Comparison of ENCODE assay signal across 9 mouse cellular contexts in genomic region chr7:140070042-140070711, GRCm38 (mm10). TPM values are rescaled to one million over a fixed set of nuclear protein-coding genes. Genes with fewer than 3 reads are reported as not detected.
DNase-seq lines count a peak whose midpoint lies in the region; ATAC-seq lines count a peak whose summit lies in the region.
"Had no signal": no experiment of that assay in that cellular context is flagged by ENCODE, and none has a peak within 500 bp of the region (broad histone marks: within the 10 kb centered on the region; RNA-seq: fewer than 3 reads in every experiment).

No protein-coding gene starts in this region.

- H3K4me2 ChIP-seq in hindbrain, embryonic 15.5 days: peak overlapping the region; percentile 42

- ATAC-seq in hindbrain, embryonic 15.5 days (ENCODE audit: low FRiP score, low read depth): peak; percentile 29; the same call in 1 of the 2 replicates

- H3K9me3 ChIP-seq in embryonic facial prominence, embryonic 10.5 days: no peaks in the 10 kb centered on the region
- no peaks in the 10 kb centered on the region for H3K9me3 ChIP-seq in hindbrain, embryonic 15.5 days
- no peaks in the 10 kb centered on the region for H3K9me3 ChIP-seq in midbrain, embryonic 10.5 days (replicated peaks)

- peaks cover 68% of the 10 kb centered on the region for H3K27me3 ChIP-seq in embryonic facial prominence, embryonic 10.5 days (replicated peaks; ENCODE audit: low read depth, poor library complexity, severe bottlenecking)
- 0 out of 2 replicates have a peak, but pooled peaks cover 5% of the 10 kb centered on the region for H3K27me3 ChIP-seq in hindbrain, embryonic 15.5 days
- H3K27me3 ChIP-seq in midbrain, embryonic 10.5 days (ENCODE audit: low read depth, poor library complexity, severe bottlenecking): peaks cover 90% of the 10 kb centered on the region

- H3K27ac ChIP-seq in embryonic facial prominence, embryonic 10.5 days (replicated peaks): peak overlapping the region; percentile 76
- H3K27ac ChIP-seq in hindbrain, embryonic 15.5 days (replicated peaks): no peak overlapping the region
- peak overlapping the region; percentile 65 for H3K27ac ChIP-seq in midbrain, embryonic 10.5 days (replicated peaks)

- peaks cover 7% of the 10 kb centered on the region for H3K4me1 ChIP-seq in embryonic facial prominence, embryonic 10.5 days
- H3K4me1 ChIP-seq in hindbrain, embryonic 15.5 days (replicated peaks): no peaks in the 10 kb centered on the region
- H3K4me1 ChIP-seq in midbrain, embryonic 10.5 days: peaks cover 10% of the 10 kb centered on the region

- no peaks in the 10 kb centered on the region for H3K36me3 ChIP-seq in embryonic facial prominence, embryonic 10.5 days (replicated peaks)
- peaks cover 34% of the 10 kb centered on the region for H3K36me3 ChIP-seq in hindbrain, embryonic 15.5 days
- no peaks in the 10 kb centered on the region for H3K36me3 ChIP-seq in midbrain, embryonic 10.5 days

- peak overlapping the region; percentile 52 for H3K4me3 ChIP-seq in embryonic facial prominence, embryonic 10.5 days
- peak overlapping the region; percentile 9; the same call in 1 of the 2 replicates for H3K4me3 ChIP-seq in hindbrain, embryonic 15.5 days
- peak overlapping the region; percentile 44 for H3K4me3 ChIP-seq in midbrain, embryonic 10.5 days

- no peak overlapping the region for H3K9ac ChIP-seq in hindbrain, embryonic 15.5 days

- WGBS in embryonic facial prominence, embryonic 10.5 days: 30% methylated on average over 39 of the region's 39 CpGs
- WGBS in hindbrain, embryonic 15.5 days: 32% methylated on average over 39 of the region's 39 CpGs
- 33% methylated on average over 39 of the region's 39 CpGs for WGBS in midbrain, embryonic 10.5 days

- peak; percentile 18 to 50 for DNase-seq in adrenal gland, adult (ENCODE audit: inconsistent age in 2 of 2, low spot score in 1 of 2)
- no peak for DNase-seq in adrenal gland, adult 8-10 months
- DNase-seq in embryonic facial prominence, embryonic 10.5 days (ENCODE audit: low spot score): peak; percentile 53
- DNase-seq in midbrain, embryonic 10.5 days (ENCODE audit: low spot score): peak; percentile 45
- DNase-seq in thymus, postnatal 25 days: no peak
- DNase-seq in c-Kit-positive CD71-positive TER-119-positive erythroid progenitor cells, embryonic 14.5 days (ENCODE audit: low spot score): no peak
- no peak for DNase-seq in right cerebral cortex, adult 18-20 months

RNA-seq across cellular contexts. Expression of gene Caly, which starts 12.2 kb away (rescaled TPM):
- 10 to 100 TPM in 2 of 4 experiments, 1 to 10 TPM in 2; 5.8 to 13.8 (median 11.0) TPM for total RNA-seq in adrenal gland, adult 8-10 months (2022)
- polyA plus RNA-seq in embryonic facial prominence, embryonic 10.5 days (2016; fragmentation: Nextera tagmentation; extraction: Ambion mirVana): 0.98 and 1.4 TPM in 2 replicates
- 279 and 296 TPM in 2 replicates for polyA plus RNA-seq in hindbrain, embryonic 15.5 days (2015; fragmentation: Nextera tagmentation; extraction: Ambion mirVana)
- 2.0 and 4.7 TPM in 2 replicates for polyA plus RNA-seq in midbrain, embryonic 10.5 days (2016; fragmentation: Nextera tagmentation; extraction: Ambion mirVana)

RNA-seq across cellular contexts. Expression of gene Msx3, which starts 21.3 kb away (rescaled TPM):
- not detected for total RNA-seq in adrenal gland, adult 8-10 months (2022)
- polyA plus RNA-seq in embryonic facial prominence, embryonic 10.5 days (2016; fragmentation: Nextera tagmentation; extraction: Ambion mirVana): 2.6 and 9.9 TPM in 2 replicates
- 5.5 and 9.5 TPM in 2 replicates for polyA plus RNA-seq in hindbrain, embryonic 15.5 days (2015; fragmentation: Nextera tagmentation; extraction: Ambion mirVana)
- 5.1 and 16.6 TPM in 2 replicates for polyA plus RNA-seq in midbrain, embryonic 10.5 days (2016; fragmentation: Nextera tagmentation; extraction: Ambion mirVana)

RNA-seq across cellular contexts. Expression of gene Prap1, which starts 23.0 kb away (rescaled TPM):
- total RNA-seq in adrenal gland, adult 8-10 months (2022): not detected
- not detected in 2 replicates for polyA plus RNA-seq in embryonic facial prominence, embryonic 10.5 days (2016; fragmentation: Nextera tagmentation; extraction: Ambion mirVana)
- polyA plus RNA-seq in hindbrain, embryonic 15.5 days (2015; fragmentation: Nextera tagmentation; extraction: Ambion mirVana): not detected in 2 replicates
- not detected in 2 replicates for polyA plus RNA-seq in midbrain, embryonic 10.5 days (2016; fragmentation: Nextera tagmentation; extraction: Ambion mirVana)
- polyA plus RNA-seq: cortical plate, adult 2 months had no signal

RNA-seq across cellular contexts. Expression of gene Fuom, which starts 32.1 kb away (rescaled TPM):
- total RNA-seq in adrenal gland, adult 8-10 months (2022): 10 to 100 TPM; 36.0 to 65.5 (median 43.9) TPM
- 12.4 and 15.9 TPM in 2 replicates for polyA plus RNA-seq in embryonic facial prominence, embryonic 10.5 days (2016; fragmentation: Nextera tagmentation; extraction: Ambion mirVana)
- 37.6 and 41.2 TPM in 2 replicates for polyA plus RNA-seq in hindbrain, embryonic 15.5 days (2015; fragmentation: Nextera tagmentation; extraction: Ambion mirVana)
- 10.9 and 12.8 TPM in 2 replicates for polyA plus RNA-seq in midbrain, embryonic 10.5 days (2016; fragmentation: Nextera tagmentation; extraction: Ambion mirVana)

RNA-seq across cellular contexts. Expression of gene Tubgcp2, which starts 33.7 kb away (rescaled TPM):
- total RNA-seq in adrenal gland, adult 8-10 months (2022): 10 to 100 TPM; 24.2 to 35.8 (median 32.2) TPM
- polyA plus RNA-seq in embryonic facial prominence, embryonic 10.5 days (2016; fragmentation: Nextera tagmentation; extraction: Ambion mirVana): 80.2 and 80.8 TPM in 2 replicates
- 53.3 and 56.6 TPM in 2 replicates for polyA plus RNA-seq in hindbrain, embryonic 15.5 days (2015; fragmentation: Nextera tagmentation; extraction: Ambion mirVana)
- 74.0 and 80.0 TPM in 2 replicates for polyA plus RNA-seq in midbrain, embryonic 10.5 days (2016; fragmentation: Nextera tagmentation; extraction: Ambion mirVana)

Comparison
In these comparisons a context has a peak if more than half of its experiments do, and no peak if none do; other contexts are left out.
1. DNase-seq: peak in adrenal gland, adult (2 of 2), embryonic facial prominence, embryonic 10.5 days (single experiment) and midbrain, embryonic 10.5 days (single experiment); none in adrenal gland, adult 8-10 months (single experiment), thymus, postnatal 25 days (single experiment), c-Kit-positive CD71-positive TER-119-positive erythroid progenitor cells, embryonic 14.5 days (single experiment) and right cerebral cortex, adult 18-20 months (single experiment).
2. RNA of gene Caly, which starts 12.2 kb away (polyA plus RNA-seq): 279 to 296 TPM in hindbrain, embryonic 15.5 days; 2.0 to 4.7 TPM in midbrain, embryonic 10.5 days and 0.98 to 1.4 TPM in embryonic facial prominence, embryonic 10.5 days; every median in the first group is over 10 times any median in the second.
3. Peak in every context shown above with its lines, with median percentiles within 50 percentile points of each other: H3K4me3 ChIP-seq.